Mouse (Mus musculus) erythroblast, embryonic 14.5 days (primary cell): ENCODE data around the gene Rps15. TPM values are rescaled to one million over a fixed set of nuclear protein-coding genes. Genes with fewer than 3 reads are reported as not detected.

ENCODE experiments used
- H3K27me3 ChIP-seq: 2 replicates; pipeline ENCODE4 v1.6.1; 2012; ENCODE audit warnings: inconsistent platforms; ENCODE audit not compliant: control insufficient read depth
- H3K36me3 ChIP-seq: 2 replicates; pipeline ENCODE4 v1.6.1; 2012; ENCODE audit warnings: mild to moderate bottlenecking, inconsistent platforms; ENCODE audit not compliant: control insufficient read depth
- H3K4me1 ChIP-seq: 2 replicates; pipeline ENCODE4 v1.6.1; 2012; ENCODE audit warnings: inconsistent platforms; ENCODE audit not compliant: control insufficient read depth
- H3K4me3 ChIP-seq: replicated peaks from 2 replicates; pipeline ENCODE3; 2012; ENCODE audit warnings: moderate library complexity, mild to moderate bottlenecking, inconsistent platforms
- H3K9me3 ChIP-seq: 2 replicates; pipeline ENCODE4 v1.6.1; 2012; ENCODE audit warnings: low read length, inconsistent platforms, mixed read lengths; ENCODE audit not compliant: control insufficient read depth
- GATA1 ChIP-seq: IDR thresholded peaks from 2 replicates; pipeline ENCODE4 v1.6.1; 2012; ENCODE audit warnings: low read length, inconsistent platforms, mixed read lengths
- TAL1 ChIP-seq: IDR thresholded peaks from 3 replicates; pipeline ENCODE4 v1.6.1; 2012; ENCODE audit warnings: low read length, inconsistent platforms, mixed read lengths
- polyA plus RNA-seq: library from polyadenylated mRNA; stranded (reverse); fragments of >175 nt; gene quantifications from 2 replicates; pipeline ENCODE4 v1.2.3, GENCODE M21; 2012

Rps15 gene
- polyA plus RNA-seq, 1 experiment, result 998 TPM

DNA sequence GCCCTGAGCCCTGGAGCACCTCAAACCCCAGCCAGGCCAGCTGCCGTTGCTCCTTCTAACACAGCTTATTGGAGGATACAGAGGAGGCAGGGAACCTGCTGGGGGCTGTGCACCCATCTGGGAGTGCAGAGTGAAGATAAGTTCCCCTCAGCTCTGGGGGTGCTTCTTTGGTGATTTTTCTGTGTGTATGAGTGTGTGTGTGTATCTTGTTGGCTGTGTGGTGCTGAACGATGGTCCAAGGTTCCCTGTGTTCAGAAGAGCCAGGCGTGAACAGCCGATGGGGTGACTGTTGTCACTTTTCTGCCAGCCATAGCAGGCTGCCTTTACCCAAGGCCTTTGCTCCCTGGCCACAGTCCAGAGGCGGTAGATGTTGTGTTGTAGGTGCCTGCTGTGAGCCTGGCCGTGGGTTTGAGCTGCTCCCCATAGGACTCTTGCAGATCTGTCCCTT, 21.5 kb upstream of the Rps15 start:
- Histone ChIP-seq H3K36me3 (peaks cover 94% of the 10 kb centered on the region), H3K4me3 (peak overlapping the region; percentile 56), H3K9me3 (no peaks in the 10 kb centered on the region), H3K27me3 (no peaks in the 10 kb centered on the region), H3K4me1 (peaks cover 88% of the 10 kb centered on the region)
- TF ChIP-seq GATA1 (no peak), TAL1 (no peak)

DNA sequence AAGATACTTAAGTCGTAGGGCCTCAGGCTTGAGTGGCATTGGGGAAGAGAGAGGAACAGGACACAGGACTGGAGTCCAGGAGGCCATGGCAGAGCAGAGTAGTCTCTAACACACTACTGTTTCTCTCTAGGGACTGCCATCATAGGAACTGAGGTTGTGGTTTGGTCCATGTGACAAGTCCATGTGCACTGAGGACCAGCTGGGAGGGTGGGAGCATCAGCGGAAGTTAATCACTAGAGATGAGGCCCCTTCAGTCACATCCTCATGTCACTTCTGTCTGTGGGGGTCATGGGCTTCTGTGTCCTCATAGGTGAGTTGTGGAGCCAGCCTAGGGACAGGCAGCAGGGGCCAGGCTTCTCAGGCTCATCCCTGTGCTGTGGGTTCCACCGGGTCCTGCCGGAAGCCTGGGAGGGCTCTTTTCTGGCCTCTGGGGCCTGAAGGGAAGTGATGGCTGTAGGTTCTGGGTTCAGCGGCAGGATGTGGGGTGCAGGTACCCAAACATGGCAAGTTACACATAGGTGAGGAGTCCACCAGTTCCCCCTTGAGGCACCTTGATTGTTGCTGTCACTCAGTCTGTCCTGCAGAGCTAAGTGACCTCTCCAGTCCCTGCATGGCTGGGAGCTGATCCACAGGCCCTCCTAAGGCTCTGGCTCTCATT, 20.9 kb upstream of the Rps15 start:
- Histone ChIP-seq H3K4me3 (peak overlapping the region; percentile 56), H3K9me3 (no peaks in the 10 kb centered on the region), H3K36me3 (peaks cover 96% of the 10 kb centered on the region), H3K27me3 (no peaks in the 10 kb centered on the region), H3K4me1 (peaks cover 85% of the 10 kb centered on the region)
- TF ChIP-seq TAL1 (no peak), GATA1 (no peak)

DNA sequence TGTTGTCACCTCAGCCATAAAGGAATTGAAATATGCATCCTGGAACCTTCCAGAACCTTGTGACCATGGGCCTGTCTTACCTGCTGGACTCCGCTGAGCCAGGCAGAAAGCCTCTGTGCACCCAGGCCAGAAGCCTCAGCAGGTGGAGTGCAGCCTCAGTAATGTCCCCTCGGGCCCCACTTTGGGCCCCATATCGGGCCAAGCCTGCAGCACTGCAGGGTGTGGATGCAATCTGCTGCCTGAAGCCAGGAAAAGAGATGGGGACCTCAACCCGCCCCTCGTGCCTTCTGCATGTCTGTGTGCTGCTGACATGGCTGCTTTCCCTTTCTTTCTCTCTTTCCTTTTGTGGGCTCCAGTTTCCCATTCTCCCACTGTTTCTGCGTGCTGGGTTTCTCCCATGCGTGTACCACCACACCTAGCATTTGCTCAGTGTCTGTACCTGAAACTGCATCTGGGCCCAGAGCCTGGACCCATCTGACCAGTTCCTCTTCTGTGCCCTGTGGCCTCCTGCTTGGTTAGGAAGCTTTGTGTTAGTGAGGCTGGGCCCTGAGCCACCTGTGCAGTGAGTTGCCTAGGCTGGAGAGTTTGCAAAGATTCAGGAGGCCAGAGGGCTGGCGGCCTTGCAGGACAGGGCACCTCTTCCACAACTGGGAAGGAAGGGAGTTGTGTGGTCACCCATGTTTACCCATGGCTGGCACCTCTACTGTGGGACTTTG, 20.2 kb upstream of the Rps15 start:
- no peak; the same call in 2 of the 3 replicates for TF ChIP-seq TAL1
- no peak for TF ChIP-seq GATA1
- Histone ChIP-seq H3K9me3 (no peaks in the 10 kb centered on the region), H3K36me3 (peaks cover 96% of the 10 kb centered on the region), H3K4me1 (peaks cover 80% of the 10 kb centered on the region), H3K4me3 (peak overlapping the region; percentile 56), H3K27me3 (no peaks in the 10 kb centered on the region)

DNA sequence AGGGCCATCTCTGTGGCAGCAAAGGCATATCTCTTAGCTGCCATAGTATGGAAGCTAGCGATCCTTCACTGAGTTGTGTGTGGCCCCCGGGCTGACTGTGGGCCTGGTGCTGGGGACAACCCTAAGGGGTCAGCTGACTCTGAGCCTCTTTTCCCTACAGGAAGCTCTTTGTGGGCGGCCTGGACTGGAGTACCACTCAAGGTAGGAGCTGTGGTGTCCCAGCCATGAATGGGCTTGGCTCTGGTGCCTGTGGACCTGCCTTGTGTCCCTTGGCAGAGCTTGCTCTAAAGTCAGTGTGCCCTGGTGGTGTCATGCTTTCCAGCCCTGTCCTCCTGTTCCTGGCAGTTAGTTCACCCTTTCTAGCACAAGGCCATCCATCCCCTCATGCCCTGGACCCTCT, 18.4 kb upstream of the Rps15 start:
- Histone ChIP-seq H3K4me1 (peaks cover 63% of the 10 kb centered on the region), H3K27me3 (no peaks in the 10 kb centered on the region), H3K36me3 (peaks cover 97% of the 10 kb centered on the region), H3K9me3 (no peaks in the 10 kb centered on the region), H3K4me3 (no peak overlapping the region)
- no peak for TF ChIP-seq TAL1
- no peak for TF ChIP-seq GATA1

DNA sequence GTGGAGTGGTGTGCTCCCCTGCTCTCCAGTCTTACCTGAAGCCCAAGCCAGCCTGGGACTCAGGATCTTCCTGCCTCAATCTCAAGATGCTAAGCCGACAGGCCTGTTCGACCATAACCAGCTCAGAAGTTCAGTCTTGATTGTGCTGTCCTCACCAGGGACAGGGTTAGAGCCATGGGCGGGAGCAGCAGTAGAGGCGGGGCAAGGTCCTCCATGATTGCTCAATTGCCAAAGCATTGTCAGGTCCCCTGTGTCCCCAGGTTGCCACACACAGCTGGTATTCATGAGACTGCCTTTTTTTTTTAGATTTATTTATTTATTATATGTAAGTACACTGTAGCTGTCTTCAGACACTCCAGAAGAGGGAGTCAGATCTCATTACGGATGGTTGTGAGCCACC, 16.0 kb upstream of the Rps15 start:
- Histone ChIP-seq H3K36me3 (peaks cover 97% of the 10 kb centered on the region), H3K4me3 (no peak overlapping the region), H3K27me3 (no peaks in the 10 kb centered on the region), H3K4me1 (peaks cover 44% of the 10 kb centered on the region), H3K9me3 (no peaks in the 10 kb centered on the region)
- no peak for TF ChIP-seq TAL1
- TF ChIP-seq GATA1, result no peak

DNA sequence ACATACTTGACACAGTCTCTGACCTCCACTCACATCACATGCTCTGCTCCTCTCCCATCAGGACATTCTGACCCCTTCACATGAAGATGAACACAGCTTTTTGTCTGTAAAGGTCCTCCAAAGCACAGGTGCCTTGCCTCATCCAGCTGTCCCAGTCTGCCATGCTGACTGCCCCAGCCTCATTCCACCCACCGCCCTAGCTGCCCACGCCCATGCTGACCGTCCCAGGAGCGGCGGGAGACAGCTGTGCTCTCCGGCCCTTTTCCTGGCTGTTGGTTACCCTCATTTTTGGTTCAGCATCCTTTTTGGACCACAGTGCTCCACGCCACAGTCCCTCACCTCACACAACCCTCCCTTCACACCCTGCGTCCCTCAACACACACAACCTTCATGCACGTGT, 13.9 kb upstream of the Rps15 start:
- H3K9me3 ChIP-seq, result no peaks in the 10 kb centered on the region
- H3K36me3 ChIP-seq, result peaks cover 99% of the 10 kb centered on the region
- no peaks in the 10 kb centered on the region for H3K27me3 ChIP-seq
- peaks cover 37% of the 10 kb centered on the region for H3K4me1 ChIP-seq
- TF ChIP-seq GATA1, result no peak
- TF ChIP-seq TAL1, result no peak
- H3K4me3 ChIP-seq, result no peak overlapping the region

DNA sequence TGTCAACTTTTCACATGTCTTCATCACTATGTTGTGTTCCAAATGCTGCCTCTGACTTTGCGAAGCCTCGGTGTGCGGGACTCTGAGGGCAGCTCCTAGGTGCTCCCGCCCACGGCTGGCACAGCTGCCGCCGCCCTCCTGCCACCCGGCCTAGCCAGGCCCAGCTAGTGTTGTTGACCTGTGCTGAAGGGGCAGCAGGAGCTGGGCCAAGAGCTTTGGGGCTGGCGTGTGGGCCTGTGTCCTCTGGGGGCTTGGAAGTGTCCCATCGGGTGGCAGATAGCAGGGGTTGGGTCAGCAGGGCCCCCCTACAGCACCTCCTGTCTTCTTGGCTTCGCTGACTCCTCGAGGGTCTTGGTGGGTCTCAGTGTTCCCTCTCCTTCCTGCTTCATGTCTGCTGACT, 13.0 kb upstream of the Rps15 start:
- Histone ChIP-seq H3K27me3 (no peaks in the 10 kb centered on the region), H3K9me3 (no peaks in the 10 kb centered on the region), H3K4me1 (peaks cover 28% of the 10 kb centered on the region), H3K36me3 (peaks cover 99% of the 10 kb centered on the region), H3K4me3 (no peak overlapping the region)
- TF ChIP-seq GATA1 (no peak), TAL1 (no peak)

DNA sequence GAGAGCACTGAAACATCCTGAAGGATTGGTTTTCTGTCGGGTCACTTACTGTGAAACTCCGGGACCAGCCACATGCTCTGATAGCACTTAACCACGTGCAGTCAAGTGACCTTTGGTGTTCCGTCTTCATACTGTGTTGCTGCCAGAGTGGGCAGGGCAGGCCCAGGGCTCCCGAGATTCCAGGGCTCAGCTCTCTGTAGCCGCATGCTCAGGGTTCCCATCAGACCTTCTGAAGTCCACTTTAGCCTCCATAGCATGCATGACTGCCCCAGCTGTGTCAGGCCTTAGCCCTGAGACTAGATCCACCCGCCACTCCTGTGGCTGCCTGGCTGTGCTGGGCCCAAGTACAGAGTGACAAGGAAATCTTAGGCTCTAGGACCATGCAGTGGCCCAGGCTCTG, 10.9 kb upstream of the Rps15 start:
- H3K4me1 ChIP-seq, result peaks cover 21% of the 10 kb centered on the region
- H3K4me3 ChIP-seq, result no peak overlapping the region
- H3K36me3 ChIP-seq, result peaks cover 99% of the 10 kb centered on the region
- no peak for TF ChIP-seq GATA1
- no peak for TF ChIP-seq TAL1
- H3K27me3 ChIP-seq, result no peaks in the 10 kb centered on the region
- no peaks in the 10 kb centered on the region for H3K9me3 ChIP-seq

DNA sequence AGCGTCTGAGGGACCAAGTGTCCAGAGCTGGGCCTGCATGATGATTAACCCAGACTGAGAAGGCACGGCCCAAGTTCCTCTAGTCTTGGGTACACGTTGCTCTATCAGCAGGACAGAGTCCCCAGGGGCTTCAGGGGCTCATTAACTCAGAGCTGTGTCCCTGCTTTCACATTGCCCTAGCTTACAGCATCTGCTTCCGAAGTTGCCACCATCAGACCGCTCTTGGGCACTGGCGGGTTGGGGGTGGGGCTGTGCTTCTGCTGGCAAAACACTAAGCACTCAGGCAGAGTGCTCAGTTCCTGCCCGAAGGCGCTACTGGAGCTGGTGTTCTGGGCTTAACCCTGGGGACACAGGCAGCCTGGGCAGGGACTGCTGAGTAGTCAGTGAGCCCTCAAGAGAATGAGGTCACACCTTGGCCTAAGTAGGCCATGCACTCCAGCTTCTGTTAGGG, 10.3 kb upstream of the Rps15 start:
- Histone ChIP-seq H3K9me3 (no peaks in the 10 kb centered on the region), H3K27me3 (no peaks in the 10 kb centered on the region), H3K36me3 (peaks cover 99% of the 10 kb centered on the region), H3K4me3 (no peak overlapping the region), H3K4me1 (peaks cover 21% of the 10 kb centered on the region)
- TF ChIP-seq GATA1 (no peak), TAL1 (no peak)
